Mouse (Mus musculus): ENCODE results near the gene Ccdc32. TPM values are rescaled to one million over a fixed set of nuclear protein-coding genes. Genes with fewer than 3 reads are reported as not detected.

Gene Ccdc32
- total RNA-seq (2023) = 10 to 100 TPM; 12.8 to 13.5 TPM

GRCm38 (mm10) chr2:119028941-119029551, at the start of gene Ccdc32:
Gene Ccdc32, minus strand, starts transcription at chr2:119029393.

GRCm38 (mm10) chr2:119046649-119047611, 17.7 kb upstream of the Ccdc32 start, which contains the start of gene Knl1:
Gene Knl1, plus strand, starts transcription at chr2:119047119.

GRCm38 (mm10) chr2:119034656-119035396, 5.6 kb upstream of the Ccdc32 start, which contains the start of gene Rpusd2:
Gene Rpusd2, plus strand, starts transcription at chr2:119034790.

Other genes starting within 250 kb of the Ccdc32 start
- gene Disp2, start 249.7 kb downstream of the Ccdc32 start, total RNA-seq (2023) = not detected
- 10 to 100 TPM; 10.2 to 13.4 TPM for gene Knstrn, start 215.4 kb downstream of the Ccdc32 start, total RNA-seq (2023)
- 10 to 100 TPM; 70.0 to 75.2 TPM for gene Ivd, start 167.4 kb downstream of the Ccdc32 start, total RNA-seq (2023)
- gene Bahd1, start 129.0 kb downstream of the Ccdc32 start, total RNA-seq (2023) = 10 to 100 TPM; 35.1 to 39.8 TPM
- gene Chst14, start 102.9 kb downstream of the Ccdc32 start, total RNA-seq (2023) = 1 to 10 TPM; 4.1 to 5.5 TPM
- 10 to 100 TPM; 20.5 to 20.9 TPM for gene Rpusd2, start 5.4 kb upstream of the Ccdc32 start, total RNA-seq (2023)
- 1 to 10 TPM; 1.5 to 2.9 TPM for gene Knl1, start 17.7 kb upstream of the Ccdc32 start, total RNA-seq (2023)
- gene Rad51, start 83.4 kb upstream of the Ccdc32 start, total RNA-seq (2023) = 1 to 10 TPM; 2.4 to 4.1 TPM
- 10 to 100 TPM; 25.9 to 28.7 TPM for gene Rmdn3, start 127.6 kb upstream of the Ccdc32 start, total RNA-seq (2023)
- gene Gchfr, start 138.4 kb upstream of the Ccdc32 start, total RNA-seq (2023) = not detected
- gene Gm14137, start 145.1 kb upstream of the Ccdc32 start, total RNA-seq (2023) = not detected
- 10 to 100 TPM; 30.2 to 31.0 TPM for gene Zfyve19, start 179.2 kb upstream of the Ccdc32 start, total RNA-seq (2023)
- gene Dnajc17, start 179.4 kb upstream of the Ccdc32 start, total RNA-seq (2023) = 10 to 100 TPM; 18.4 to 26.2 TPM
- gene Ppp1r14d, start 200.5 kb upstream of the Ccdc32 start, total RNA-seq (2023) = not detected
- gene Spint1, start 208.0 kb upstream of the Ccdc32 start, total RNA-seq (2023) = under 1 TPM in 1 of 2 experiments, not detected in 1; 0.24 TPM
- gene Rhov, start 241.9 kb upstream of the Ccdc32 start, total RNA-seq (2023) = not detected

All from T-cell, adult 66 days (primary cell).